Mouse (Mus musculus) gastrocnemius, postnatal 25 days (tissue): ENCODE data around the gene Wbp2. TPM values are rescaled to one million over a fixed set of nuclear protein-coding genes. Genes with fewer than 3 reads are reported as not detected.
"Not testable (repeated sequence)": the region's sequence is repeated elsewhere in the genome, so short reads cannot be mapped to it uniquely, and the experiment has no call there.

Experiments
- DNase-seq: peaks from one replicate; pipeline ENCODE4 v3.0.0; 2022
- total RNA-seq, 2 experiments: library from RNA; stranded (reverse); gene quantifications; 1 replicate in 1 of 2; 2 replicates in 1 of 2; pipeline ENCODE4 v1.2.3; 2021

Wbp2 gene
- total RNA-seq, 2 experiments from 2014 or later, result 58.1 to 64.4 TPM

GRCm38 (mm10) chr11:116109441-116110081 lies 22.8 kb upstream of the Wbp2 start:
- no peak for DNase-seq

GRCm38 (mm10) chr11:116108464-116109137 lies 21.8 kb upstream of the Wbp2 start:
- peak; percentile 83 for DNase-seq

GRCm38 (mm10) chr11:116107777-116108285 lies 21.0 kb upstream of the Wbp2 start:
- no peak for DNase-seq

DNA sequence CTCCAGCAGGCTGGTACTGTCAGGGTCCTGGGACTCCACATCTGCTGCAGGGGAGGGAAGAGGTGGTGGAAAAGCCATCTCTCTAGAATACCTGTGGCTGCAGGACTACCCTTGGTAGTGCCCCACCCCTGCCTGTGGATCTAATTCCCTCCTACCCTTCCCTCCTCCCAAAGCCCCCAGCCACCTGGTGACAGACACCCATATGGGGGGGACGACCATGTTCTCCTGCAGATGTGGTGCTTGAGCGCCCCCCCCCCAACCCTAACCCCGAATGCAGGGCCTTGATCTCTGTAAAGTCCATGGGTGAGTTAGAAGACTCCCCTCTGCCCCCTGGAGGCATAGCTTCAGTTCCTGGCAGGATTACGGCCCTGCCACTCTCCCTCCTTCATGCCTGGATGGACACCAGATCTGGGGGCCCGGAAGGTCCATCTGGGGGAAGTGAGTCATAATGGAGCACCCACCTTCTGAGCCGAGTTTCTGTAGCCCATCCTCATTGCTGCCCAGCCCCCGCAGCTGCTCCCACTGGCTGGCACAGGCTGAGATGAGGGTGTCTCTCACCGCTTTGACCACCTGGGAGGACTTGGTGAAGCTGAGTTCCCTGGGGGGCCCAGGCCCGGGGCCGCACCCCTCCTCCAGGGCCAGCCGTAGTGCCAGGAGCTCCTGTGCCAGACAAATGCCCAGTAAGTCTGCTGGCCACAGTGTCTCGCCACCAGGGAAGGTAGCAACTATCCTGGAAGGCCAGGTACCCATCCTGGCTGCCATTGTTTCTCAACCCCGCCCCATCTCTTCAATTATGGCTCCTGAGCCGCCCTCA lies 20.4 kb upstream of the Wbp2 start:
- DNase-seq, result no peak

GRCm38 (mm10) chr11:116106154-116106962 lies 19.6 kb upstream of the Wbp2 start:
- no peak for DNase-seq

GRCm38 (mm10) chr11:116105065-116105464 lies 18.3 kb upstream of the Wbp2 start:
- no peak for DNase-seq

DNA sequence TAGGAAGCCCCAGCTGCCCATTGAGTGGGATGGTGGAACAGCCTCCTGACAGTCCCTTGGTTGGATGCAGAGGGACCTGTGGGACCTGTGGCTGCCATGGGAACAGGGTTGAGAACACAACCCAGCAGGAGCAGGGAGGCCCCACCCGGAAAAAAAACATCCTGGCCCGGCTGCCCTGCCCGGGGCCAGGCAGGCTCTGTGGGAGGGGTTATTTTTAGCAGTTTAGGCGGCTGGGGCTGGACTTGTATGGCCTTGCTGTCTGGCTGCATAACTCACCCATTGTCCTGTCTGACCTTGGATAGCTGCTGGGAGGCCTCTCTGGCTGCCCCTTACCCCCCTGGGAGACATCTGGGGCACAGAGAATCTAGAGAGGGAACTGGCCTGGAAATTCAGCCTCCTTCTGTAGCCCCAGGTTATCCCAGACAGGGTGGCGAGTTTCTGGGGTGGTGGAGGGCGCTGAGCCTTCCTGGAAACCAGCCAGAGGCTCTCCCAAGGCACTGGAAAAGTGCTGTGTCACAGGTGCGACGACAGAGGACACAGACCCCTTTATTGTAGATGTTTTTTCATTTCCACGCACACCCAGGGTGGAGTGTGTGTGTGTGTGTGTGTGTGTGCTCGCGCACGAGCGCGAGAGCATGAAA lies 17.3 kb upstream of the Wbp2 start:
- peak; percentile 87 for DNase-seq

DNA sequence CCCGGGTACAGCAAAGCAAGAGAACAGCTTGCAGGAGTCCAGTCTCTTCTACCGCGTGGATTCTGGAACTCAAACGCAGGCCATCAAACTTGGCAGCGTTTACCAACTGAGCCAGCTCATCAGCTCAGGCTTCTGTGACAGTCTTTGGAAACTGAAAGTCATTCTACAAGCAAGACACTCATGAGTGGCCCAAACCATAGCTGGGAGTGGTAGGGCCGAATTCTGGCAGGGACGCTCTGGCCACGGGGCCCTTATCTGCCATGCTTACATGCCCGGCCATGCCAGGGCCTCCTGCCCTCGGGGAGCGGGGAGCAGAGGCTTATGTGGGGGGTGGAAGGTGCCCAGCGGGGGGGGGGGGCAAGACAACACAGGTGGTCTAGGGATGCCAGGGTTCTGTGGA lies 16.8 kb upstream of the Wbp2 start:
- no peak for DNase-seq

DNA sequence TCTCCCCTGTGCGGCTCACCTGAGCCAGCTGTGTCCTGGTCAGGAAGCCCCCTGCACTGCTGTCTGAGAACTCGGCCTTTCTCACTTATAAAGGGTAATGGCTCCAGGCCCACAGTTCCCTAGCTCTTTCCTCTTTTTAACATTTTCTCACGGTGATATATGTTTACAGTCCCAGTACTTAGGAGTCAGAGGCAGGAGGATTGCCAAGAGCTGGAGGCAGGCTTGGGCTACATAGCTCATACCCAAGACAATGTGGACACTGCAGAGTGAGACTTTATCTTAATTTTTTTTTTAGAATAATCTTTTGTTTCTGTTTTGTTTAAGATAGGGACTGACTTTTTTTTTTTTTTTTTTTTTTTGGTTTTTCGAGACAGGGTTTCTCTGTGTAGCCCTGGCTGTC lies 15.7 kb upstream of the Wbp2 start:
- DNase-seq, result no peak

GRCm38 (mm10) chr11:116101931-116102381 lies 15.2 kb upstream of the Wbp2 start:
- peak; percentile 84 for DNase-seq

GRCm38 (mm10) chr11:116100839-116101238 lies 14.0 kb upstream of the Wbp2 start:
- no peak for DNase-seq

GRCm38 (mm10) chr11:116100385-116100784 lies 13.6 kb upstream of the Wbp2 start:
- DNase-seq, result peak; percentile 94

DNA sequence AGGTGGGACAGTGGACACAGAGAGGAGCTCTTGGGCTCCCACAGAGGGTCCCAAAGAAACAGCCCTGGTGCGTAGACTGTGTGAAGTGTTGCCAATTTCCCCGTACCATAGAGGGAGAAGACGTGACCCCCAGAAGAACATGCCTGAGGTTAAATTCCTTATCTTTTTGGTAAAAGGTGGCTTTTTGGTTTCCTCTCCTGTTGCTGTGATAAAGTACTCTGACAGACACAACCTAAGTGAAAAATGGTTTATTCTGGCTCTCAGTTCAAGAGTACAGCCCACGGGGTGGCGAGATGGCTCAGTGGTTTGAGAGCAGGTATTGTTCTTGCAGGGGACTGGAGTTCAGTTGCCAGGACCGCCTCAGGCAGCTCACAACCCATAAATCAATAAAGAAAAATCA lies 12.7 kb upstream of the Wbp2 start:
- no peak for DNase-seq

DNA sequence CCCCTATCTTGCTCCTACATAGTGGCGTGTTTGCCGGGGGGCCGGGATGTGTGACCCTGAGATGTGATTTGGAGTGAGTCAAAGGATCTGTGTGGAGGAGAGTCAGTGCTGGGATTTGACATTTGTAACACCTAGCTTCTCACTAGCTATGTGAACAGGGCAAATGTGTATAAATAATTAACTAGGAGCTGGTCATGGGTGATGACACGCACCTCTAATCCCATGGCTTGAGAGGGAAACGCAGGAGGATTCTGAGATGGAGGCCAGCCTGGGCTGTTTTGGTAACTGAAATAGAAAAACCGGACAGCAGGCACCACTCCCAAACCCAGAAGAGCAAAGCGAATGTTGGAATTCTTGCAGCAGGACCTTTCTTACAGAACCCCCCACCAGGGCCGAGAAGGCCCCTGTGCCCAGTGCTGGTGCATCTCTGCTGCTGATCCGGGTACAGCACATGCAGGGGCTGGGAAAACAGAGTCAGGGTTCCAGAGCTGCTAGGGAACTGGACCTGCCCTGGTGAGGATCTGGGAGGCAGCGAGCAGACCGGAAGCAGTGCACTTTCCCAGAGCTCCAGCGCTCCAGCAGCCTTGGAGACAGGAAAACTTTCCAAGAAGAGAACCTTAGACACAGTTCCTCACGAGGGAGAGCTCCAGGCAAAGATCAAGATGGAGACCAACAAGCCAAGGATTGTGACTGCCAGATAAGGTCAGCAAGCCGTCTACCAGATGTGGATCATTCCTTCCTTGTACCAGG lies 12.1 kb upstream of the Wbp2 start:
- peak; percentile 50 for DNase-seq

- DNase-seq, result peak; percentile 3
Observed at GRCm38 (mm10) chr11:116096213-116097108, 9.7 kb upstream of the Wbp2 start.

DNA sequence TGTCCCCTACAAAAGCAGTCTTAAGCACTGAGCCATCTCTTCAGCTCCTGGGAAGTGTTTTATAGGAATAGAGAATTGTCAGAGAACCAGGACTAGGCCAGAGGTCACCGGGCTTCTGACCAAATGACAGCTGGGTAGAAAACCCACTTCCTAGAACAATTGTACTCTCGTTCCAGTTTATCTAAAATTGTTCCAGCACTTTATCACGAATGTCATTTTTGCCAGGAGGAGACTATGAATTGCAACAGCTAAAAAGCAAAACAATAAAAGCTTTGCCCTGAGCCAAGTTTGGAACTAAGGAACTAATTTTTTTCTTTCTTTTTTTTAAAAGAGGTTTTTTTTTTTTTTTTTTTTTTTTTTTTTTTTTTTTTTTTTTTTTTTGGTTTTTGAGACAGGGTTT lies 8.8 kb upstream of the Wbp2 start:
- peak; percentile 57 for DNase-seq

GRCm38 (mm10) chr11:116093771-116094565 lies 7.2 kb upstream of the Wbp2 start:
- peak; percentile 4 for DNase-seq

- not testable (repeated sequence) for DNase-seq
Observed at GRCm38 (mm10) chr11:116092959-116093358, 6.2 kb upstream of the Wbp2 start.

DNA sequence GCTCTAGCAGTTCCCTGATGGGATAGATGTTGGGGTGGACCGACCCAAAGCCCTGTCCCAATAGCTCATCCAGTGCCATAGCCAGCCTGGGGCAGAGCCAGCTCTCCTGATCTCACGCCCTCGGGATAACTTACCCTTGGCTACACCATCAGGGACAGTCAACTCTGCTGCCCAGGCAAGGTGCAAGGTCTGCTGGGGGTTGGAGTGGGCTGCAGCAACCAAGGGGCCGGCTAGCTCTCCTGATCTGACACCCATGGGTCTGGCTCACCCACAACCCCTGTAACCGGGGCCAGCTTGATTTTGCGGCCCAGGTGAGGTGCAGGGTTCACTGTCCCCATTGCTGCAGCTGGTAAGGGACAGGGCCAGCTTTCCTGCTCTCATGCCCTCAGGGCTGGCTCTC lies 4.8 kb upstream of the Wbp2 start:
- DNase-seq, result no peak
